Mouse (Mus musculus) gastrocnemius, adult 2 months (tissue): Measurements from ENCODE around the gene Fignl2. TPM values are rescaled to one million over a fixed set of nuclear protein-coding genes. Genes with fewer than 3 reads are reported as not detected.

Experiments
- DNase-seq: peaks from one replicate; pipeline ENCODE4 v3.0.0; 2022
- H3K27ac ChIP-seq: fragments of 200-600 bp; 2 replicates; pipeline ENCODE4 v1.8.1; 2022; ENCODE audit warnings: mild to moderate bottlenecking
- H3K4me3 ChIP-seq: fragments of 200-600 bp; 2 replicates; pipeline ENCODE4 v1.8.1; 2022; ENCODE audit warnings: mild to moderate bottlenecking, moderate library complexity
- CTCF ChIP-seq: fragments of 200-600 bp; IDR thresholded peaks from 2 replicates; pipeline ENCODE4 v1.8.1; 2022; ENCODE audit warnings: antibody characterized with exemption, mild to moderate bottlenecking, moderate library complexity
- intact Hi-C: fragments of 180-260 bp; cut with DNase I; formaldehyde crosslinking; loops from one replicate; pipeline ENCODE4 v1.15.1; 2025
- total RNA-seq, 2 experiments: library from RNA; stranded (reverse); gene quantifications; 2 replicates each; pipeline ENCODE4 v1.2.3; 2021

Fignl2 gene
- total RNA-seq, 2 experiments from 2014 or later = 0.67 to 0.77 TPM

DNA sequence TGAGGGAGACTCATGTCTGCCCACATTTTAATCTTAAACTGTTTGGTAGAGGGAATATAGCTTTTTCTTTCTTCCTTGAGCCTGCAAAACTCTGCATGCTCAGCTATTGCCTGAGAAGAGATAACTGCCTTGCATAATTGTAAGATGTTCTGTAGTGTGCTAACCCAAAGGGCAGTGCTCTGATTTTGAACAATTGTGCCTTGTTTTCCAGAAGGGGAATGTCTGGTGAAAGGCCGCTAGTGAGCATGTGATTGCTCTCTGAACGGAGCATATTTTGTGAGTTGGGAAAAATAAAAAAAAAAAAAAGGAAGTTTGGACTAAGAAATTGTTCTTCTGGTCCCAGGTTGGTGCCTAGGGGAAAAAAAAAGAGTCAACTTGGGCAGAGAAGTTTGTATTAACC is 49.4 kb downstream of the Fignl2 start:
- no peak for DNase-seq
- intact Hi-C loops = no loop called here
- no peak overlapping the region for H3K4me3 ChIP-seq
- H3K27ac ChIP-seq = no peak overlapping the region
- TF ChIP-seq CTCF = no peak

DNA sequence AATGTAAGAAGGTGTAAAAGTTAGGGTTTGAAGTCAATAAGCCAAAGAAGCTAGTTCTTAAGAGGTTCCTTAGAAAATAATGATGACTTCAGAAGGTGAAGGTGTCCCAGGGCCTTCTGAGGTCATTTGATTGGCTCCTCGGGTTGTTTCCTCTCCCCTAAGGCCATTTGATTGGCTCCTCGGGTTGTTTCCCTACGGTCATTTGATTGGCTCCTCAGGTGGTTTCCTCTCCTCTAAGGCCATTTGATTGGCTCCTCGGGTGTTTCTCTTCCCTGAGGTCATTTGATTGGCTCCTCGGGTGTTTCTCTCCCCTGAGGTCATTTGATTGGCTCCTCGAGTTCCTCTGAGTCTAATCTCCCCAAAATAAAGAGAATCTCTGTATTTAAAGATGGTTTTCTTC is 67.0 kb downstream of the Fignl2 start:
- no peak overlapping the region for H3K27ac ChIP-seq
- intact Hi-C loops = no loop called here
- no peak for DNase-seq
- H3K4me3 ChIP-seq = no peak overlapping the region
- no peak for TF ChIP-seq CTCF

DNA sequence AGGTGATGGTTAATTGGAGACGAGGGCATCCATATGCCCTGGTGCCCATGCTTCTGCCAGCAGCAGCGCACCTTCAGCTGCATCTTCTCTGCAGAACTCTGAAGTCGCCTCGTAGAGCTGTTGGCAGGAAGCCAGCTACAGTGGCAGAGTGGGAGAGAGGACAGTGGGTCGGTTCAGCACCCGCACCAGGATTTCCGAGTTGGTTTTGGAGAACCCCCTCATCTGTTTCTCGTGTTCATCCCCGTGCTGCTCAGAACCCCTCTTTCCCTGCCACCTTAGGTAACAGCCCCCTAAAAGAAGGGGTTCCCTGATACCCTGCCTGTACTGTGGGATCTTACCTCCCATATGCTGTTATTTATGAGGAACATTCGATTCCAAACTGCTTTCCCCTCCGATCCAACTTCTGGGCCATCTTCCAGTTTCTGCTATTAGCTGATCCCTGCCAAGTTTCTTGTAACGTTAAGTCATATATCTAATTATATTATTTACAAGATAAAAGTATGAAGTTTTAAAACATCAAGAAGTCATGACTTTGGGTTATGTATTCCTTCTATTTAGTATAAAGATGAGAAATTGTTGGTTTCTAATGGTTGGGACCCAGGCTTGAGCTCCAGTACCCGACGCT is 69.9 kb downstream of the Fignl2 start:
- Histone ChIP-seq H3K4me3 (no peak overlapping the region), H3K27ac (no peak overlapping the region)
- intact Hi-C loops = no loop called here
- DNase-seq = no peak
- TF ChIP-seq CTCF = no peak

DNA sequence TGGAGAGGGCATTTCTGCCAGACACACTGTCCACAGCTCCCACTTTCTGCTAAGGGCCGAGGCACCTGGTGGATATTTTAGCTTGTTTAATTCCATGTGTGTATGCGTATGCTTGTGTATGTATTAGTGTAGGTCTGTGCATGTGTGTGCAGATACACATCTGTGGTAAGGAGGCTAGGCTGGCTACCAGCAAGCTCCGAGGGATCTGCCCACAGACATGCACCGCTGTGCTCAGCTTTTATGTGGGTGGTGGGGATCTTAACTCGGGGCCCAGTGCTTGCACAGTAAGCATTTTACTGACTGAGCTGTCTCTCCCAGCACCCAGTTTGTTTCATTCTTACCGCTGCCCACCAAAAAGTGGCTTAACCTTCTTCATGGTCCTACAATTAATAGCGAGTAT is 71.1 kb downstream of the Fignl2 start:
- Histone ChIP-seq H3K27ac (no peak overlapping the region), H3K4me3 (no peak overlapping the region)
- intact Hi-C loops = no loop called here

DNA sequence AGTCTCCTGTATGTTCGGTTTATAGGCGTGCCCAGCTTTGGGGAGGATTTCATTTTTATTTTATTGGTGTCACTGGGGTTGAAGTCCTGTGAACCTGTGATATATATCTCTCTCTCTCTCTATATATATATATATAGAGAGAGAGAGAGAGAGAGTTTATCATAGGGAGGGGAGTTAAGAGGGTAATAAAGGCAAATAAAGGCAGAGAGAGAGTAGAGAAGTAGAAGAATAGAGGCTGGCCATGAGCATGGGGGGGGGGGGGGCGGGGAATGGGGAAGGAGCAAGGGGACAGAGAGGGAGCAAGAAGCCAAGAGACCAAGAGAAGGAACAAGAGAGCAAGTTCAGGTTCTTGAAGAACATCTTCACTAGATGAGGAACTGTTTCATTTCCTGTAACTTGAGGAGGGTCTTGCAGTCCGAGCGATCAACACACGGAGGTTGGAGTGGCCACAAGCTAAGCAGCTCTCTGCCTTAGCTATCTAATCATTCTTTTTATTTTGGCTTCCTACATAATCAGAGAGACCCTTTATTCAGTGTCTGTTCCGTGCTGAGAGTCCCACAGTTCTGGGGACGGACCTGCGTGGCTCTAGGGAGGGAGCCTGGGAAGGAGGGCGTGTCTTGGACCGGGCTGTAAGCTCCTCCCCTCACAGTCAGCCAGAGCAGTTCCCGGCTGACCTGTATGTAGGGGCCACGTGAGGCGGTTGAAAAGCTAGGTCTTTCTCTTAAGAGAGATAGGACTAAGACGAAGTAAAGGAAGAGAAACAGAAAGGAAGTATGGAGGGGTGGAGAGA is 71.9 kb downstream of the Fignl2 start:
- Histone ChIP-seq H3K4me3 (peak overlapping the region; percentile 70), H3K27ac (no peak overlapping the region)
- no peak for TF ChIP-seq CTCF
- intact Hi-C loops = no loop called here
- DNase-seq = peak; percentile 63

More for the DNA sequence above, 71.1 kb downstream of the Fignl2 start:
- TF ChIP-seq CTCF = no peak
- no peak for DNase-seq

DNA sequence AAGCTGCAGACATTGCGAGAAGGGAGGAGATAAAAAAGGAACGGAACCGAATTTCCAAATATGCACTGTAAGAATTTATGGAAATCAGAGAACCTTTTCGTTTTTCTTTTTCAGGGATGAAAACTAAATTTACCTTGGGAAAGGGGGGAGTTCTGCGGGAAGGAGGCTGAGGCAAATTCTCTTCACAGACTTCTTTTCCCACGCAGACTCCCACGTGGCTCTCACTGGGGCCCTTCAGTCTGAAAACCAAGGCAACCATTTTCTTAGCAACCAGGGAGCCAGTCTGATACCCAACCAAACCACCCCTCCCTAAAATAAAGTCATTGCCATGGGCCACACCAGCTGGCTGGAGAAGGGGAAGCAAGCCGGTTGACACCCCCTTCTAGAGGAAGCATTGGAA is 72.7 kb downstream of the Fignl2 start:
- intact Hi-C loops = no loop called here
- no peak for DNase-seq
- no peak for TF ChIP-seq CTCF
- no peak overlapping the region for H3K4me3 ChIP-seq
- no peak overlapping the region for H3K27ac ChIP-seq

DNA sequence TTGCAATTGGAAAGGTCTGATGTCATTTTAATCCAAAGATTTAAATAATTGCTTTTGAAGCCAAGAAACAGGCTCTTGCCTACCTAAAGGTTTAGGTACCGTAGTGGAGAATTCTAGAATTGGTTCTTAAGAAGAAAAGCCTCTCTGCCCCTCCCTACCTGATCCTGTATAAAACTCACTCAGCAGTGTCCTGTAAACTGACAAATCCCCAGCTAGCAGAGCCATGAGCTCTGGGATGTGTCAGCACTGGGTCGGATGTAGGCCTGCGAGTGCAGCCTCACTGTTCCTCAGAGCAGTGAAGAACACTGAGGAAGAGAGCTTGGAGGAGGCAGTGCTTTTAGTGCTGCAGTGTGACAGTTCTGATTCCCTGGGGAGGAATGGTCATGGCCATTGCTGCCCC is 73.8 kb downstream of the Fignl2 start:
- no peak for TF ChIP-seq CTCF
- Histone ChIP-seq H3K27ac (no peak overlapping the region), H3K4me3 (no peak overlapping the region)
- no peak for DNase-seq
- intact Hi-C loops = no loop called here

DNA sequence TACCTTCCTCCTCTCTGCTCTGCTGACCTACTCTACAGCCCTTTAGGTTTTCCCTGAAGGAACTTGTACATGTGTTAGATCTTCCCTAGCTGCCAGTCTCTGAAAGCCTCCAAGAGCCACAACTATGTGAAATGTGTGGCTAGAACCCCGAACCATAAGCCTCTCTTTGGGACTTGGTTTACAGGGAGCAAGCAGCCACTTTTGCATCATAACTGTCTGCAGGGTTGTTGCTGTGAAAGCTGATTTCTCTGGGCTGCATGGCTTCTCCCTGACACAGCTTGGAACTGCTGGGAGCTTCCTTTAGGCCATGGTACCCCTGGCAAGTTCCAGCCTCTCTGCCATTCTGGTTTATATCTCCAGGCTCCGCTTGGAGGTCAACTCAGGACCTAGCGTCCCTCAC is 75.9 kb downstream of the Fignl2 start:
- Histone ChIP-seq H3K4me3 (no peak overlapping the region), H3K27ac (no peak overlapping the region)
- no peak for DNase-seq
- no peak for TF ChIP-seq CTCF
- intact Hi-C loops = no loop called here

DNA sequence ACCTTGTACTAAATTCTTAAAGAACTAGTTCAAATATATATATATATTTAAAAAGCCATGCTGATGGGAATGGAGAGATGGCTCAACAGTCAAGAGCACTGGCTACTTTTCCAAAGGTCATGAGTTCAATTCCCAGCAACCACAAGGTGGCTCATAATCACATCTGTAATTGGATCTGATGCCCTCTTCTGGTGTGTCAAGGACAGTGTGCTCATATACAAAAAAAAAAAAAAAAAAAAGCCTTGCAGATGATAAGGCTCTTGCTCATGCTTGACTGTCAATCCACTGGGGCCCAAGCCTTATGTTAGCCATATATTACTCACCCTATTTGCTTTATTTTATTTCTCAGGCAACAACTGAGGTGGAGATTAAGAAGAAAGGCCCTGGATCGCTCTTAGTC is 76.7 kb downstream of the Fignl2 start:
- intact Hi-C loops = no loop called here
- H3K4me3 ChIP-seq = no peak overlapping the region
- no peak overlapping the region for H3K27ac ChIP-seq
- no peak for TF ChIP-seq CTCF
- no peak for DNase-seq

Other genes starting within 250 kb of the Fignl2 start
- under 1 TPM; 0.03 to 0.14 TPM for gene Scn8a, start 208.7 kb downstream of the Fignl2 start, total RNA-seq
- not detected for gene Gm47841, start 31.2 kb downstream of the Fignl2 start, total RNA-seq
- gene Ankrd33, start 37.2 kb upstream of the Fignl2 start, total RNA-seq = not detected
- gene Acvrl1, start 50.0 kb upstream of the Fignl2 start, total RNA-seq = 10 to 100 TPM; 10.2 to 14.5 TPM
- 10 to 100 TPM; 26.9 to 30.8 TPM for gene Acvr1b, start 95.5 kb upstream of the Fignl2 start, total RNA-seq
- gene Grasp, start 145.6 kb upstream of the Fignl2 start, total RNA-seq = 1 to 10 TPM; 5.8 to 5.9 TPM
- gene Nr4a1, start 175.7 kb upstream of the Fignl2 start, total RNA-seq = 100 to 1,000 TPM; 143 to 146 TPM
- 10 to 100 TPM; 23.7 to 32.4 TPM for gene Atg101, start 205.7 kb upstream of the Fignl2 start, total RNA-seq
- under 1 TPM; 0.20 to 0.36 TPM for gene 6030408B16Rik, start 214.6 kb upstream of the Fignl2 start, total RNA-seq